Mouse (Mus musculus) layer of hippocampus, postnatal 14 days (tissue): ENCODE measurements at regions not wholly inside any gene's neighbourhood (a gene's known extent, or its start where the extent isn't known, plus 50 kb on each side); places are given as distances from the start of the nearest gene placed in this dataset.

Experiments
- DNase-seq, 2 experiments: peaks; one replicate each; pipeline ENCODE4 v3.0.0; 2021 to 2022; ENCODE audit warnings: low spot score in 2 of 2, mixed read lengths in 1 of 2

DNA sequence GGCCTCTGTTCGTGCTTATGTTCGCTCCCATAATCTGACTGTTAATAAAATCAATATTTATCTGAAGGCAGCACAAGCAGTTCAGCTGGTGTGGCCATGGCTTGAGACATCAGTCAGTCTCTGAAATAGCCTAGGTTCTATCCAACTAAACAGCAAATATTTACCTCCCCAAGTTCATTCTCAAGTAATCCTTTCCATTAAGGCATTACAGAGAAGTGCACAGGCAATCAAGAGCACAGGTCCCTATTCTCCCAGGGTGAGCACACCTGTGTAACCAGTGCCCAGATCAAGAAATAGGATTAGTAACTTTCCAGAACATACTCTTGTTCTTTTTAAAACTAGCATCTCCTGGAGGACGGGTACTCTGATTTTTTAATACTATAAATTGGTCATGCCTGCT, 199.2 kb upstream of the Bmp2 start:
- DNase-seq = no peak

DNA sequence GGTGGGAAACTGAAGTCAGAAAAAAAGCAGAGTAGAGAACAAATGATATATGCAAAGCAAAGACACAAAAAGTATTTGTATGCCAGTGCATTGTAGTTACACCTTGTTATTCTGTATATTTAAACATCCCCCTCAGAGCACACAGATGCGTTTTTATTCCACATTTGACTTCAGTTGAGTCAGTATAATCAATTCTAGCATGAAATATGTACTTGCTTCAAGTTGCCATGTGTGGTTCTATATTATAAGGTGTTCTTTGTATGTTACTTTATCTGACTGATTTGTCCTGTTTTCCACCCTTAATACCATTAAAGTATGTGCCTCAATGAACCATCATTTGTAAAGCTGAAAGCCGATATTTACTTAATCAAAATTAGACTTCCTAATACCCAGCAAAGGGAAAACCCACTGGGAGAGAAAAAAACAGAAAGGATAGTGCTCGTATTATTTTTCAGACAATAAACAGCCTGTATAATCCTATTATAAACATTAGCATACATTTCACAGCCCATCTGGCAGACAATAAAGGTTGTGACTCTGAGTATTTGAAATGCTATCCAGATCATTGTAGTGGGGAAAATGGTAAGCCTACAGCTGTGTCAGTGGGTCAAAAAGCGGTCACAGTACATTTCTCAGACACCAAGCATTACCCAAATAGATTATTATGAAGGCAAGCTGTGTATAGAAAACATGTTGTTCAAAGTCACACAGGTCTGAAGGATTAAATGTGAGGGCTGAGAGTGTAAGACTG, 189.1 kb upstream of the Bmp2 start:
- DNase-seq = no peak

- no peak for DNase-seq
Observed at GRCm38 (mm10) chr2:133371490-133372215, 180.3 kb upstream of the Bmp2 start.

DNA sequence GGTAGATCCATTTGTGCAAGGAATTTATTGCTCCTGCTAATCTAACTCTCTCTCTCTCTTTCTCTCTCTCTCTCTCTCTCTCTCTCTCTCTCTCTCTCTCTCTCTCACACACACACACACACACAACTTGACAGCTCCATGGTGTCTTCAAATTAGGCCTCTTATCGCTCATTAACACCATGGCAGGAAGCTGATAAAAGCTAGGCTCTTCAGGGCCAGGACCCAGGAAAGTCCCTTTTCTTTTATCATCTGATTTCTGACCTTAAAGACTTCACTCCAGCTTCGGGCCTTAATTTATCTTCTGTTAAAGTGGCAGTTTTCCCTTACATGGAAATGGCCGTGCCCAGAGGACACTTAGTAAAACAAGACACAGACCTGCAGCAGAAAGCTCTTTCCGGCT, 178.4 kb upstream of the Bmp2 start:
- no peak for DNase-seq

DNA sequence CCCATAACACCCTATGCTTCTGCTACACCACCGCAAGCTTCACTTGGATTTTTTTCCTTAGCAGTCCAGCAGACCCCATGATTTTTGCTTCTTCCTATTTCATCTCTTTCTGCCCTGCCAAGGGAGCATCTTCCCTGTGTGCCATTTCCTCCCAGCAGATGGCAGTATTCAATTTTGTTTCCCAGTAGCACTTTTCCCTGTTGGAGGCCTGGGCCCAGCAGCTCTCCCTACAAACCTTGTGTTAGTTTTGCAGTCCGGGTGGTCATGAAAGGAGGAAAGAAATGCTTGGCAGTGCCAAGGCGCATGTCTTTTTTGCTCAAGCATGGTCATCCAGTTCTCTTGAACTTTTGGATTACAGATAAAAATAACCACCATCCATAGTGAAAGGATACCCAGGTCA, 170.9 kb upstream of the Bmp2 start:
- DNase-seq = peak; percentile 24 to 28

DNA sequence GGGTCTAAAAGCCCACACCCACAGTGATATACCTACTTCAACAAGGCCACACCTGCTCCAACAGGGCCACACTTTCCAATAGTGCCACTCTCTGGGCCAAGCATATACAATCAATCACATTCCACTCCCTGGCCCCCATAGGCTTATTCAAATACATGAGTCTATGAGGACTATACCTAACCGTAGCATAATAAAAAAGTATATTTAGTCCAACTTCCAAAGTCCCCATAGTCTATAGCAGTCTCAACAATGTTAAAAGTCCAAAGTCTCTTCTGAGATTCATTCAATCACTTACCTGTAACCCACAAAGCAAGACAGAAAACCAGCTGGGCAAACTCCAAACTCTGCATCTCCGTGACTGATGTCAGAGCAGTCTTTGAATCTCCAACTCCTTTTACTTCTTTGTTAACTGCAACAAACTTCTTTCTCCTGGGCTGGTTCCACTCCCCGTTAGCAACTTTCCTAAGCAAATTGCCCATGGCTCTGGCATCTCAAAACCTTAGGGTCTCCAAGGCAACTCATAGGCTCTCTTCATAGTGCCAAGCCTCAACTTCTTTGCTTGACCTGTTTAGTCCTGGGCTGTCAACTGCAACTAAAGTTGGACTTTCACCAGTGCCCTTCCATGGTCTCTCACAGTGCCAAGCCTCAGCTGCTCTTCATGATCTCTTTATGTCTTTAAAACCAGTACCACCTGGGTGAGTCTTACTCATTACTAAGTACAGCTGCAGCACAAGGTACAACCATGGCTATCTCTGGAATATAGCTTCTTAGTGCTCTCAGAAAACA, 168.6 kb upstream of the Bmp2 start:
- DNase-seq = no peak

DNA sequence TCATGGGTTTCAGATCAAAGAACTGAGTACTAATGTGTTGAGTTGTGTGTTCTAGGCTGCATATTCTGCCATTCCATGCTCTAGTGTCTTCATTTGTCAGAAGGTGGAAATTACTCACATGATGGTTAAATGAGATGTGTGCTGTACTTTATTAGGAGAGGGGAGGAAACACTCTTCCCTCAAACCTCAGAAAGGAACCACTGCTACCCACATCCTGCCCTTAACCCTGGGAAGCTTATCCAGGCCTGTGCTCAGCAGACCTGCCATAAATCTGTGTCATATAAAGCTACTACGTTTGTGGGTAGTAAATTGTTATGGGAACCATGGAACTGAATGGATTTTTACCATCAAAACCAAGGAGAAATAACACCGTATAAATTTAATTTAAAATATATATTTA, 166.7 kb upstream of the Bmp2 start:
- DNase-seq = no peak

- DNase-seq = no peak
Observed at GRCm38 (mm10) chr2:133387349-133387748, 164.6 kb upstream of the Bmp2 start.

DNA sequence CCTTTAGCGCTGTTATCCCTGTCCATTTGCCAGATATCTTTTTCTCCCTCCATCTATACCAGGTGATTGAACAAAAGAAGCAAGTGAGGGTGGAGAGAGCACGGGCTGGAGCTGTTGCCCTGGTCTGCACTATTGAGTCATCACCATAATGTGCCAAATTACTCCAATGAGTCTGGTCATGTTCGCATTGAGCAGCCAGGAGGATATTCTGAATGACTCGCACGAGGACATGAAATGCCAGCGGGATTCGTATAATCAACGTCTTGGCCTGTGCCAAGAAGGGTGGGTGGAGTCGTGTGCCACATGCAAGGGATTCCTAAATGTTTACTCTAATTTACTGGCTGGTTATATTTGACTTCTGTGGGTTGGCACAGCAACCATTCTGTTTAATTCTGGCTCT, 159.7 kb upstream of the Bmp2 start:
- DNase-seq = peak; percentile 6 to 11

- no peak for DNase-seq
Observed at GRCm38 (mm10) chr2:133397566-133397965, 154.4 kb upstream of the Bmp2 start.

GRCm38 (mm10) chr2:133399059-133399690, 152.8 kb upstream of the Bmp2 start:
- DNase-seq = no peak

- no peak for DNase-seq
Observed at GRCm38 (mm10) chr2:133400963-133401362, 151.0 kb upstream of the Bmp2 start.

- no peak for DNase-seq
Observed at GRCm38 (mm10) chr2:133416990-133417581, 134.9 kb upstream of the Bmp2 start.

- DNase-seq = no peak
Observed at GRCm38 (mm10) chr2:133419686-133420303, 132.2 kb upstream of the Bmp2 start.

DNA sequence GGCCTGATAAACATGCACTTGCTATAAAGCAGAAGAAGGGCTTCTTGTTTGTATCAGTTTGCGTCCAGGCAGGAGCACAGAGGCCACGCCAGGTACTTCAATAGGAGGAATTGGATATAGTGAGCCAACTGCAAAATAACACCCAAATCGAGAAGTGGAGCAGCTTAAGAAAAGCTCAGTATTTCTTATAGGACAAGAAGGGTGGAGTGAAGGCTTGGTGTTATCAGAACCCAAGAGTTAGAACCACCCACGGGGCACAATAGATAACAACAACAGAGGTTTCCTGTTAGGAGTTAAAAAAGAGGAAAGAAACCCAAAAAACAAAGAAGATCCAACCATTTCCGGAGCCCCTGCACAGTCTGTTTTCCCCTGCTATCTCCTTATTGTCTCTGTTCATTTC, 126.4 kb upstream of the Bmp2 start:
- DNase-seq = no peak

DNA sequence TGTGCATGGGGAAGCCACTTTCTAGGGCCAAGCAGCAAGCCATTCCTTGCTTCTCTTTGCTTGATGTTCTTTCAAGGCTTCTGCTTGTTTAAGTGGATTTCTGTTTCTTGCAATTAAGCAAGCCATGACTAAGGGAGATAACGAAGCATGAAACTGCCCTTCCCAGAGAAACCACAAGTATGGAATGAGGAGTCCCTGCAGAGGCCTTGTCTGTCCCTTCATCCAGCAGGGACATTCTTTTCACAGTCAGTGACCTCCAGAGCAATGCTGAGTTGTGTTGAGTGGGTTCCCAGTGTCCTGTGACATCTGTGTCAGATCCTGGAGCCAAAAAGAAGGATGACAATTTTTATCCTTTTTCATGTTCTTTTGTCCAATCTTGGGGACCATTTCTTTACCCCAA, 124.9 kb upstream of the Bmp2 start:
- DNase-seq = no peak

- DNase-seq = no peak
Observed at GRCm38 (mm10) chr2:133429369-133430062, 122.4 kb upstream of the Bmp2 start.

DNA sequence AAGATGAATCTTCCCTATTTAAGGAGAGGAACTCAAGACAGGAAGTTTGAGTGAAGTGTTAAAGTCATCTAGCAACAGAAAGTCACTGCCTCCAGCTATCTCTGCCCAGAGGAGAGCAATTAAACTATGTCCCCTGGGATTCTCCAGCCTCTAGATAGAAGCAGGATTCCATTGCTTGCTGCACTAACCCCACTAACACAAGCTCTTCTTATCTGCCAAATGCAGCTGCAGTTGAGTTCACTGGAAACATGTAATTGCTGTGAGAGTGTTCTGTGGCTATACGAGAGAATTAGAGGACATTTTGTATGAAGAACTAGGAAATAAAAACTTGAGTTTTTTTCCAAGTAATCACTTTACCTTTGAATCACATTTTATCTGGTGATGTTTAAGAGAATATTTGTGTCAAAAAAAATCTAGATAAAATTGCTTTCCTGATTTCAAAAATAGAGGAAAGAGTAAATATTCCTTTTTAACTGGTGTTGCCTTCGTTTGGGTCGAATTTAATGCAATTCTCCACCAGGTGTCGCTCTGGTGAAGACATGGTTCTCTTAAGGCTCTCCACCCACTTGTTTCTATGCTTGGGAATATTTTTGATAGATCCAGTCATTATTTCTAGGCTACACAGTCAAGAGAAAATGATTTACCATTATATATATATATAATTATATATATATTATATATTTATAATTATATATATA, 121.1 kb upstream of the Bmp2 start:
- peak in 1 of 2 experiments; percentile 16 for DNase-seq

GRCm38 (mm10) chr2:133432141-133432813, 119.7 kb upstream of the Bmp2 start:
- no peak for DNase-seq
